Mouse (Mus musculus) liver, adult 2 months (tissue): ENCODE measurements around the gene Gusb.

ENCODE experiments used
- CTCF ChIP-seq: fragments of 200-500 bp; IDR thresholded peaks from 2 replicates; pipeline ENCODE4 v1.5.1; 2011; ENCODE audit warnings: low read depth, low read length, control low read depth
- POLR2A ChIP-seq: fragments of 200-500 bp; IDR thresholded peaks from 2 replicates; pipeline ENCODE4 v1.6.1; 2011; ENCODE audit warnings: low read length, control low read depth; ENCODE audit not compliant: insufficient read depth; ENCODE audit errors: extremely low read depth

- TF ChIP-seq CTCF (no peak), POLR2A (no peak)
Measured at GRCm38 (mm10) chr5:129966448-129966847, 36.4 kb downstream of the Gusb start.
